Mouse (Mus musculus): ENCODE results near the gene Gm16513.
"Not testable (repeated sequence)": the region's sequence is repeated elsewhere in the genome, so short reads cannot be mapped to it uniquely, and the experiment has no call there.

Gene Gm16513

GRCm38 (mm10) chr5:95182324-95182723, at the start of gene Gm16513:
Gene Gm16513 (plus strand): TSS chr5:95182624.
- not testable (repeated sequence) for DNase-seq
